Mouse (Mus musculus) testis, adult 2 months (tissue): ENCODE results near the gene Hdac7.

Experiments used
- CTCF ChIP-seq: fragments of 200-500 bp; IDR thresholded peaks from 2 replicates; pipeline ENCODE4 v1.5.1; 2012; ENCODE audit warnings: low read depth, mild to moderate bottlenecking, inconsistent platforms, low read length, moderate library complexity; ENCODE audit not compliant: control insufficient read depth, insufficient read depth, insufficient replicate concordance
- POLR2A ChIP-seq: fragments of 200-500 bp; IDR thresholded peaks from 2 replicates; pipeline ENCODE4 v1.6.1; 2012; ENCODE audit warnings: low read depth, mild to moderate bottlenecking, inconsistent platforms, low read length, moderate library complexity; ENCODE audit not compliant: control insufficient read depth

DNA sequence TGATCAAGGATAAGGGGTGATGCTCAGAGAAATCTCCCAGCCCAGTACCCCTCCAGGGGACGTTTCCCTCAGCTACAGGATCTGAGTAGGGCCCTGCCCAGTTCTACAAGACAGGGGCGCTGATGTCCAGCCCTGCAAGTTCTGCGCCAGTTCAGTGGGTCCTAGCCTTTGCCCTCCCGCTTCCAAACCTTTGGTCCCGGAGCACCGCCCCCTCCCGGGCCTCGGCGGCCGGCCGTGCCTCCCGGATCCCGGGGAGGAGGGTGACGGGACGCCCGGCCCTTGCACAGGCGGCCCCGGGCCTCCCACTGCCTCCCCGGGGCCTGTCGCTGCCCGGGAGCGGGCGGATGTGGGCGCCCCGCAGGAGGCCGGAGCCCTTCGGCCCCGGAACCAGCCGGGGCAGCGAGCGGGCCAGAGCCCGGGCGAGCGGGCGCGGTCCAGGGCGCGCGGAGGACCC, 13.5 kb downstream of the Hdac7 start:
- no peak for TF ChIP-seq POLR2A
- no peak for TF ChIP-seq CTCF
